9 mouse cellular contexts compared by ENCODE assay signal in the genomic region with DNA sequence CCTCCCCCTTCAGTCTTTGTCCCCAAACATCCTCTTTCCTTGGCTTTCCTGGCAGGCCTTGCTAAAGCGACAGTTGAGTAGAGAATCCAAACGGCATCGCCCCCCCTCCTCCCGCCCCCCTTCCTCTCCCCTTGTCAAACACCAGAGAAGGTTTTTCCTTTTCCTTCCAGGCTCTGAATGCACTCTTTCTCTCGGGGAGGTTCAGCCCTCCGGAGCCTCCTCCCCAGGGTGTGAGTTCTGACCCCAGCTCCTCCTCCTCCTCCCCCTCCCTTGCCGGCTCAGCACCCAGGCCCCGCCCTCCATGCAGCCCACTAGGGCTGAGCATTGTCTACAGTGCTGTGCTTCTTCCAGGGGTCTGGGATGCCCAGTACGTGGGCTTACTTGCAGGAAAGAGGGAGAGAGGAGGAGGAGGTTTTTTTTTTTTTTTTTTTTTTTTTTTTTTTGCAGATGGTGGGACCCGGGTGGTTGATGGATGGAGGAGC. TPM values are rescaled to one million over a fixed set of nuclear protein-coding genes. Genes with fewer than 3 reads are reported as not detected.
DNase-seq lines count a peak whose midpoint lies in the region; ATAC-seq lines count a peak whose summit lies in the region.
"Had no signal": no experiment of that assay in that cellular context is flagged by ENCODE, and none has a peak within 500 bp of the region (broad histone marks: within the 10 kb centered on the region; RNA-seq: fewer than 3 reads in every experiment).

No protein-coding gene starts in this region.

- peak overlapping the region; percentile 20 for H3K4me3 ChIP-seq in heart, embryonic 13.5 days
- H3K4me3 ChIP-seq in forebrain, embryonic 15.5 days, result no peak overlapping the region
- no peak overlapping the region for H3K4me3 ChIP-seq in neural tube, embryonic 11.5 days (ENCODE audit: low read depth, low read length)

- H3K36me3 ChIP-seq in heart, embryonic 13.5 days, result no peaks in the 10 kb centered on the region
- H3K36me3 ChIP-seq in forebrain, embryonic 15.5 days, result no peaks in the 10 kb centered on the region
- no peaks in the 10 kb centered on the region for H3K36me3 ChIP-seq in neural tube, embryonic 11.5 days (ENCODE audit: control insufficient read depth, insufficient read depth, low read length)

- H3K27me3 ChIP-seq in heart, embryonic 13.5 days (replicated peaks), result no peaks in the 10 kb centered on the region
- H3K27me3 ChIP-seq in forebrain, embryonic 15.5 days, result peaks cover 13% of the 10 kb centered on the region; the same call in 1 of the 2 replicates
- peaks cover 6% of the 10 kb centered on the region; the same call in 1 of the 2 replicates for H3K27me3 ChIP-seq in neural tube, embryonic 11.5 days (ENCODE audit: control insufficient read depth, insufficient read depth, low read length)

- WGBS in heart, embryonic 13.5 days, result 8% methylated on average over 9 of the region's 10 CpGs
- WGBS in forebrain, embryonic 15.5 days, result 4% methylated on average over 10 of the region's 10 CpGs
- 2% methylated on average over 10 of the region's 10 CpGs for WGBS in neural tube, embryonic 11.5 days

- DNase-seq in heart, postnatal 10 days, result no peak
- peak; percentile 82 for DNase-seq in kidney, postnatal 10 days
- DNase-seq in neural tube, embryonic 11.5 days (ENCODE audit: low spot score), result peak; percentile 65
- no peak for DNase-seq in right cerebral cortex, postnatal 14 days
- DNase-seq in cerebellum, postnatal 4 days (ENCODE audit: low spot score in 2 of 2), result no peak
- no peak for DNase-seq in gastrocnemius, adult 8-10 months (ENCODE audit: low spot score in 2 of 2)

- H3K4me2 ChIP-seq in heart, embryonic 13.5 days, result peak overlapping the region; percentile 57
- peak overlapping the region; percentile 17 for H3K4me2 ChIP-seq in forebrain, embryonic 15.5 days (replicated peaks)
- H3K4me2 ChIP-seq in neural tube, embryonic 11.5 days (ENCODE audit: low read depth), result peak overlapping the region; percentile 19; the same call in 1 of the 2 replicates

- intact Hi-C loops in heart, postnatal 10 days (cut with DNase I), result no loop called here

- H3K4me1 ChIP-seq in heart, embryonic 13.5 days, result peaks cover 37% of the 10 kb centered on the region
- H3K4me1 ChIP-seq in forebrain, embryonic 15.5 days, result peaks cover 23% of the 10 kb centered on the region
- peaks cover 14% of the 10 kb centered on the region for H3K4me1 ChIP-seq in neural tube, embryonic 11.5 days (ENCODE audit: control insufficient read depth, insufficient read depth, low read length)

- peak; percentile 17; the same call in 1 of the 2 replicates for ATAC-seq in heart, embryonic 13.5 days (ENCODE audit: extremely low read depth, insufficient number of reproducible peaks, low FRiP score, low TSS enrichment)
- no peak for ATAC-seq in forebrain, embryonic 15.5 days (replicated peaks)
- ATAC-seq in neural tube, embryonic 11.5 days (ENCODE audit: insufficient read depth, low FRiP score, low TSS enrichment), result no peak

- peak overlapping the region; percentile 73 for H3K9ac ChIP-seq in heart, embryonic 13.5 days
- 0 out of 2 replicates have a peak overlapping the region, but pooled peaks have one; percentile 13 for H3K9ac ChIP-seq in forebrain, embryonic 15.5 days (replicated peaks)
- no peak overlapping the region; the same call in 1 of the 2 replicates for H3K9ac ChIP-seq in neural tube, embryonic 11.5 days (ENCODE audit: low read length)
- H3K9ac ChIP-seq: liver, embryonic 14.5 days had no signal

- H3K27ac ChIP-seq in heart, embryonic 13.5 days (replicated peaks), result peak overlapping the region; percentile 69
- no peak overlapping the region for H3K27ac ChIP-seq in forebrain, embryonic 15.5 days (replicated peaks)
- no peak overlapping the region for H3K27ac ChIP-seq in neural tube, embryonic 11.5 days (ENCODE audit: low read depth, low read length)
- H3K27ac ChIP-seq: liver, embryonic 14.5 days had no signal

- H3K9me3 ChIP-seq in heart, embryonic 13.5 days, result no peaks in the 10 kb centered on the region
- H3K9me3 ChIP-seq in forebrain, embryonic 15.5 days, result no peaks in the 10 kb centered on the region
- H3K9me3 ChIP-seq in neural tube, embryonic 11.5 days (ENCODE audit: control insufficient read depth, low read length), result no peaks in the 10 kb centered on the region

RNA-seq across cellular contexts. Expression of a gene that starts 2.9 kb away (rescaled TPM):
- 48.1 and 49.0 TPM in 2 replicates for polyA plus RNA-seq in heart, embryonic 13.5 days (2015; fragmentation: Nextera tagmentation; extraction: Ambion mirVana)
- total RNA-seq in heart, postnatal 10 days (2021), result 10 to 100 TPM; 12.7 to 19.3 TPM
- polyA plus RNA-seq in forebrain, embryonic 15.5 days (2015; fragmentation: Nextera tagmentation; extraction: Ambion mirVana), result 6.1 and 6.2 TPM in 2 replicates
- 22.3 and 24.5 TPM in 2 replicates for polyA plus RNA-seq in neural tube, embryonic 11.5 days (2014; fragmentation: Nextera tagmentation; extraction: Ambion mirVana)
- total RNA-seq in gastrocnemius, adult 8-10 months (2022), result 1 to 10 TPM; 1.3 to 1.5 (median 1.4) TPM

RNA-seq across cellular contexts. Expression of a gene that starts 9.1 kb away (rescaled TPM):
- polyA plus RNA-seq in heart, embryonic 13.5 days (2015; fragmentation: Nextera tagmentation; extraction: Ambion mirVana), result 19.0 and 19.1 TPM in 2 replicates
- total RNA-seq in heart, postnatal 10 days (2021), result 10 to 100 TPM; 14.5 to 17.8 TPM
- polyA plus RNA-seq in forebrain, embryonic 15.5 days (2015; fragmentation: Nextera tagmentation; extraction: Ambion mirVana), result 6.5 and 7.7 TPM in 2 replicates
- 6.7 and 7.2 TPM in 2 replicates for polyA plus RNA-seq in neural tube, embryonic 11.5 days (2014; fragmentation: Nextera tagmentation; extraction: Ambion mirVana)
- 1 to 10 TPM; 1.8 to 2.5 (median 2.2) TPM for total RNA-seq in gastrocnemius, adult 8-10 months (2022)

RNA-seq across cellular contexts. Expression of a gene that starts 23.1 kb away (rescaled TPM):
- 1.3 and 1.5 TPM in 2 replicates for polyA plus RNA-seq in heart, embryonic 13.5 days (2015; fragmentation: Nextera tagmentation; extraction: Ambion mirVana)
- total RNA-seq in heart, postnatal 10 days (2021), result under 1 TPM in 1 of 2 experiments, not detected in 1; 0.31 TPM
- polyA plus RNA-seq in forebrain, embryonic 15.5 days (2015; fragmentation: Nextera tagmentation; extraction: Ambion mirVana), result 0.42 and 0.70 TPM in 2 replicates
- 0.40 and 0.91 TPM in 2 replicates for polyA plus RNA-seq in neural tube, embryonic 11.5 days (2014; fragmentation: Nextera tagmentation; extraction: Ambion mirVana)
- 1 to 10 TPM; 2.7 to 6.6 (median 3.8) TPM for total RNA-seq in gastrocnemius, adult 8-10 months (2022)
- polyA plus RNA-seq: liver, embryonic 14.5 days had no signal

RNA-seq across cellular contexts. Expression of a gene that starts 25.8 kb away (rescaled TPM):
- 159 and 184 TPM in 2 replicates for polyA plus RNA-seq in heart, embryonic 13.5 days (2015; fragmentation: Nextera tagmentation; extraction: Ambion mirVana)
- total RNA-seq in heart, postnatal 10 days (2021), result 100 to 1,000 TPM; 469 to 500 TPM
- polyA plus RNA-seq in forebrain, embryonic 15.5 days (2015; fragmentation: Nextera tagmentation; extraction: Ambion mirVana), result 0.18 and 0.20 TPM in 2 replicates
- polyA plus RNA-seq in neural tube, embryonic 11.5 days (2014; fragmentation: Nextera tagmentation; extraction: Ambion mirVana), result 3.1 and 3.9 TPM in 2 replicates
- 1,000 to 10,000 TPM; 3,817 to 5,138 (median 4,616) TPM for total RNA-seq in gastrocnemius, adult 8-10 months (2022)

RNA-seq across cellular contexts. Expression of a gene that starts 29.4 kb away (rescaled TPM):
- polyA plus RNA-seq in heart, embryonic 13.5 days (2015; fragmentation: Nextera tagmentation; extraction: Ambion mirVana), result 93.8 and 113 TPM in 2 replicates
- total RNA-seq in heart, postnatal 10 days (2021), result 10 to 100 TPM; 48.9 to 52.1 TPM
- polyA plus RNA-seq in forebrain, embryonic 15.5 days (2015; fragmentation: Nextera tagmentation; extraction: Ambion mirVana), result 259 and 263 TPM in 2 replicates
- polyA plus RNA-seq in neural tube, embryonic 11.5 days (2014; fragmentation: Nextera tagmentation; extraction: Ambion mirVana), result 133 and 151 TPM in 2 replicates
- total RNA-seq in gastrocnemius, adult 8-10 months (2022), result 10 to 100 TPM; 34.5 to 41.7 (median 37.7) TPM

Comparison
In these comparisons a context has a peak if more than half of its experiments do, and no peak if none do; other contexts are left out.
1. DNase-seq: peak in kidney, postnatal 10 days (single experiment) and neural tube, embryonic 11.5 days (single experiment); none in heart, postnatal 10 days (0 of 2), right cerebral cortex, postnatal 14 days (single experiment), cerebellum, postnatal 4 days (0 of 2) and gastrocnemius, adult 8-10 months (0 of 2).
2. Peak in every context shown above with its lines, with median percentiles within 50 percentile points of each other: H3K4me2 ChIP-seq.